Mouse (Mus musculus) hindbrain, embryonic 12.5 days (tissue): ENCODE data around the gene Bad. TPM values are rescaled to one million over a fixed set of nuclear protein-coding genes. Genes with fewer than 3 reads are reported as not detected.
A peak's percentile ranks its signal among the peaks of the same experiment; 100 is the strongest.
"Not testable (repeated sequence)": the region's sequence is repeated elsewhere in the genome, so short reads cannot be mapped to it uniquely, and the experiment has no call there.

Experiments used
- ATAC-seq: fragments of 200-750 bp; cut with Nextera tagmentation; 2 replicates; pipeline ENCODE4 v1.8.0; 2017; ENCODE audit warnings: moderate TSS enrichment; ENCODE audit not compliant: low FRiP score
- H3K27ac ChIP-seq: fragments of 300-500 bp; sonication (generic); 2 replicates; pipeline ENCODE4 v1.5.1; 2016; ENCODE audit warnings: mild to moderate bottlenecking
- H3K27me3 ChIP-seq: fragments of 300-500 bp; sonication (generic); 2 replicates; pipeline ENCODE4 v1.6.1; 2016; ENCODE audit warnings: mild to moderate bottlenecking
- H3K36me3 ChIP-seq: fragments of 300-500 bp; sonication (generic); 2 replicates; pipeline ENCODE4 v1.6.1; 2016; ENCODE audit warnings: mild to moderate bottlenecking
- H3K4me1 ChIP-seq: fragments of 300-500 bp; sonication (generic); 2 replicates; pipeline ENCODE4 v1.6.1; 2016
- H3K4me2 ChIP-seq: fragments of 300-500 bp; sonication (generic); replicated peaks from 2 replicates; pipeline ENCODE4 v1.6.1; 2016; ENCODE audit warnings: mild to moderate bottlenecking
- H3K4me3 ChIP-seq: fragments of 300-500 bp; sonication (generic); 2 replicates; pipeline ENCODE4 v1.5.1; 2016; ENCODE audit warnings: mild to moderate bottlenecking
- H3K9ac ChIP-seq: fragments of 300-500 bp; sonication (generic); 2 replicates; pipeline ENCODE4 v1.6.1; 2016; ENCODE audit warnings: mild to moderate bottlenecking, moderate library complexity
- H3K9me3 ChIP-seq: fragments of 300-500 bp; sonication (generic); replicated peaks from 2 replicates; pipeline ENCODE4 v1.6.1; 2016; ENCODE audit warnings: mild to moderate bottlenecking
- WGBS: fragments of 180-500 bp; shearing (Covaris S2); methylation state at CpG from one replicate; pipeline ENCODE4 v1.1.7; 2016; 5-methylcytosine and 5-hydroxymethylcytosine counted together
- polyA plus RNA-seq: library from polyadenylated mRNA; unstranded; fragments of >200 nt; fragmentation: Nextera tagmentation; extraction: Ambion mirVana; gene quantifications from 2 replicates; pipeline ENCODE4 v1.2.1, GENCODE M21; 2016

Gene Bad
- polyA plus RNA-seq = 67.7 and 71.7 TPM in 2 replicates

GRCm38 (mm10) chr19:6941372-6942248 is at the start of gene Bad:
Gene Bad, plus strand, starts transcription at chr19:6941861.
- Histone ChIP-seq H3K9ac (peak within 1 kb of the TSS; percentile 90), H3K27me3 (peaks cover 2% of the 10 kb centered on the region), H3K4me1 (peaks cover 33% of the 10 kb centered on the region), H3K4me3 (peak within 1 kb of the TSS; percentile 85), H3K27ac (peak within 1 kb of the TSS; percentile 94), H3K36me3 (no peaks in the 10 kb centered on the region), H3K4me2 (peak within 1 kb of the TSS; percentile 99), H3K9me3 (no peaks in the 10 kb centered on the region)
- ATAC-seq = peak; percentile 84
- WGBS = under 1% methylated on average over 83 of the region's 83 CpGs

GRCm38 (mm10) chr19:6892512-6892911 is 49.1 kb upstream of the Bad start:
- H3K27me3 ChIP-seq = no peaks in the 10 kb centered on the region
- no peak for ATAC-seq
- H3K36me3 ChIP-seq = no peaks in the 10 kb centered on the region
- no peak overlapping the region for H3K4me3 ChIP-seq
- no peak overlapping the region for H3K27ac ChIP-seq
- H3K4me1 ChIP-seq = no peaks in the 10 kb centered on the region
- H3K9ac ChIP-seq = no peak overlapping the region
- 60% methylated on average over 4 of the region's 4 CpGs for WGBS
- no peak overlapping the region for H3K4me2 ChIP-seq
- peaks cover 8% of the 10 kb centered on the region for H3K9me3 ChIP-seq

- Histone ChIP-seq H3K27me3 (no peaks in the 10 kb centered on the region), H3K9ac (no peak overlapping the region), H3K4me2 (no peak overlapping the region), H3K9me3 (peaks cover 8% of the 10 kb centered on the region), H3K36me3 (no peaks in the 10 kb centered on the region), H3K27ac (no peak overlapping the region), H3K4me3 (no peak overlapping the region), H3K4me1 (no peaks in the 10 kb centered on the region)
- no peak for ATAC-seq
- WGBS = 91% methylated on average over 14 of the region's 14 CpGs
Observed at GRCm38 (mm10) chr19:6893731-6894451, 47.8 kb upstream of the Bad start.

GRCm38 (mm10) chr19:6895608-6896305 is 45.9 kb upstream of the Bad start:
- not testable (repeated sequence) for ATAC-seq, H3K27me3 ChIP-seq, H3K36me3 ChIP-seq, H3K4me3 ChIP-seq, H3K9ac ChIP-seq, H3K27ac ChIP-seq, H3K4me1 ChIP-seq, H3K9me3 ChIP-seq, H3K4me2 ChIP-seq
- WGBS = 91% methylated on average over 18 of the region's 18 CpGs

GRCm38 (mm10) chr19:6899641-6900040 is 42.0 kb upstream of the Bad start:
- H3K27me3 ChIP-seq = no peaks in the 10 kb centered on the region
- no peak overlapping the region for H3K4me3 ChIP-seq
- ATAC-seq = no peak
- peaks cover 3% of the 10 kb centered on the region; the same call in 1 of the 2 replicates for H3K36me3 ChIP-seq
- 84% methylated on average over 4 of the region's 4 CpGs for WGBS
- H3K9ac ChIP-seq = no peak overlapping the region
- H3K9me3 ChIP-seq = peaks cover 8% of the 10 kb centered on the region
- H3K4me2 ChIP-seq = no peak overlapping the region
- H3K27ac ChIP-seq = no peak overlapping the region
- H3K4me1 ChIP-seq = no peaks in the 10 kb centered on the region

- H3K36me3 ChIP-seq = peaks cover 28% of the 10 kb centered on the region
- 97% methylated on average over 1 of the region's 1 CpGs for WGBS
- ATAC-seq = no peak
Observed at GRCm38 (mm10) chr19:6903031-6903430, 38.6 kb upstream of the Bad start.

GRCm38 (mm10) chr19:6904846-6905245 is 36.8 kb upstream of the Bad start:
- H3K4me3 ChIP-seq = no peak overlapping the region
- H3K27ac ChIP-seq = no peak overlapping the region
- H3K36me3 ChIP-seq = peaks cover 28% of the 10 kb centered on the region
- no peaks in the 10 kb centered on the region for H3K27me3 ChIP-seq
- H3K9ac ChIP-seq = no peak overlapping the region; the same call in 1 of the 2 replicates
- WGBS = 81% methylated on average over 2 of the region's 2 CpGs
- no peaks in the 10 kb centered on the region for H3K9me3 ChIP-seq
- H3K4me2 ChIP-seq = no peak overlapping the region
- peaks cover 15% of the 10 kb centered on the region for H3K4me1 ChIP-seq
- ATAC-seq = no peak

More at GRCm38 (mm10) chr19:6903031-6903430, 38.6 kb upstream of the Bad start:
- Histone ChIP-seq H3K27ac (no peak overlapping the region), H3K9ac (no peak overlapping the region), H3K27me3 (no peaks in the 10 kb centered on the region), H3K4me1 (peaks cover 5% of the 10 kb centered on the region), H3K9me3 (no peaks in the 10 kb centered on the region), H3K4me3 (no peak overlapping the region), H3K4me2 (no peak overlapping the region)

GRCm38 (mm10) chr19:6905498-6906159 is 36.0 kb upstream of the Bad start:
- 89% methylated on average over 11 of the region's 11 CpGs for WGBS

GRCm38 (mm10) chr19:6906199-6906598 is 35.5 kb upstream of the Bad start:
- Histone ChIP-seq H3K27me3 (no peaks in the 10 kb centered on the region), H3K4me2 (no peak overlapping the region), H3K27ac (no peak overlapping the region), H3K4me1 (peaks cover 19% of the 10 kb centered on the region), H3K9ac (no peak overlapping the region), H3K4me3 (no peak overlapping the region), H3K9me3 (no peaks in the 10 kb centered on the region), H3K36me3 (peaks cover 32% of the 10 kb centered on the region)
- 90% methylated on average over 3 of the region's 3 CpGs for WGBS
- ATAC-seq = no peak

More at GRCm38 (mm10) chr19:6905498-6906159, 36.0 kb upstream of the Bad start:
- no peak overlapping the region for H3K9ac ChIP-seq
- H3K36me3 ChIP-seq = peaks cover 28% of the 10 kb centered on the region
- no peaks in the 10 kb centered on the region for H3K27me3 ChIP-seq
- no peak overlapping the region for H3K4me3 ChIP-seq
- no peak overlapping the region for H3K4me2 ChIP-seq
- ATAC-seq = no peak
- no peaks in the 10 kb centered on the region for H3K9me3 ChIP-seq
- H3K27ac ChIP-seq = no peak overlapping the region
- peaks cover 15% of the 10 kb centered on the region for H3K4me1 ChIP-seq

GRCm38 (mm10) chr19:6907094-6907493 is 34.6 kb upstream of the Bad start:
- peaks cover 41% of the 10 kb centered on the region for H3K36me3 ChIP-seq
- H3K27me3 ChIP-seq = no peaks in the 10 kb centered on the region
- H3K4me2 ChIP-seq = no peak overlapping the region
- no peak overlapping the region for H3K9ac ChIP-seq
- no peak for ATAC-seq
- H3K4me3 ChIP-seq = no peak overlapping the region
- H3K27ac ChIP-seq = no peak overlapping the region
- H3K9me3 ChIP-seq = no peaks in the 10 kb centered on the region
- H3K4me1 ChIP-seq = peaks cover 27% of the 10 kb centered on the region
- WGBS = 94% methylated on average over 8 of the region's 8 CpGs

GRCm38 (mm10) chr19:6907811-6908540 is 33.7 kb upstream of the Bad start:
- Histone ChIP-seq H3K27me3 (no peaks in the 10 kb centered on the region), H3K4me3 (peak overlapping the region; percentile 57), H3K36me3 (peaks cover 50% of the 10 kb centered on the region), H3K9ac (peak overlapping the region; percentile 66; the same call in 1 of the 2 replicates), H3K4me1 (peaks cover 27% of the 10 kb centered on the region), H3K27ac (no peak overlapping the region), H3K9me3 (no peaks in the 10 kb centered on the region), H3K4me2 (peak overlapping the region; percentile 66)
- ATAC-seq = no peak
- 92% methylated on average over 7 of the region's 7 CpGs for WGBS
